Mouse (Mus musculus) midbrain, embryonic 14.5 days (tissue): ENCODE results near the gene Nek10. TPM values are rescaled to one million over a fixed set of nuclear protein-coding genes. Genes with fewer than 3 reads are reported as not detected.
"Not testable (repeated sequence)": the region's sequence is repeated elsewhere in the genome, so short reads cannot be mapped to it uniquely, and the experiment has no call there.

Experiments used
- ATAC-seq: fragments of 200-750 bp; cut with Nextera tagmentation; 2 replicates; pipeline ENCODE4 v1.8.0; 2017; ENCODE audit warnings: moderate number of reproducible peaks, moderate library complexity; ENCODE audit not compliant: low FRiP score, low TSS enrichment
- DNase-seq: peaks from one replicate; pipeline ENCODE4 v3.0.0-alpha.2; 2015
- H3K27ac ChIP-seq: fragments of 300-500 bp; sonication (generic); replicated peaks from 2 replicates; pipeline ENCODE4 v1.5.1; 2014; ENCODE audit warnings: mild to moderate bottlenecking, low read depth, low read length, moderate library complexity
- H3K27me3 ChIP-seq: fragments of 300-500 bp; sonication (generic); 2 replicates; pipeline ENCODE4 v1.6.1; 2014; ENCODE audit warnings: low read length, control low read depth, mixed read lengths; ENCODE audit not compliant: control insufficient read depth, insufficient read depth
- H3K36me3 ChIP-seq: fragments of 300-500 bp; sonication (generic); 2 replicates; pipeline ENCODE4 v1.6.1; 2014; ENCODE audit warnings: low read length, control low read depth; ENCODE audit not compliant: control insufficient read depth, insufficient read depth
- H3K4me1 ChIP-seq: fragments of 300-500 bp; sonication (generic); 2 replicates; pipeline ENCODE4 v1.6.1; 2014; ENCODE audit warnings: mild to moderate bottlenecking, antibody characterized with exemption, low read length, control low read depth; ENCODE audit not compliant: control insufficient read depth, insufficient read depth
- H3K4me2 ChIP-seq: fragments of 300-500 bp; sonication (generic); 2 replicates; pipeline ENCODE4 v1.6.1; 2014; ENCODE audit warnings: mild to moderate bottlenecking, low read length, moderate library complexity
- H3K4me3 ChIP-seq: fragments of 300-500 bp; sonication (generic); replicated peaks from 2 replicates; pipeline ENCODE4 v1.5.1; 2014; ENCODE audit warnings: low read depth, low read length
- H3K9ac ChIP-seq: fragments of 300-500 bp; sonication (generic); replicated peaks from 2 replicates; pipeline ENCODE4 v1.6.1; 2014; ENCODE audit warnings: mild to moderate bottlenecking, low read length, moderate library complexity
- H3K9me3 ChIP-seq: fragments of 300-500 bp; sonication (generic); 2 replicates; pipeline ENCODE4 v1.6.1; 2016; ENCODE audit warnings: low read length, control low read depth, mixed read lengths; ENCODE audit not compliant: control insufficient read depth
- WGBS: fragments of 180-500 bp; shearing (Covaris S2); extraction: QIAGEN DNeasy Blood & Tissue Kit; methylation state at CpG from one replicate; pipeline ENCODE4 v1.1.7; 2014; 5-methylcytosine and 5-hydroxymethylcytosine counted together
- polyA plus RNA-seq: library from polyadenylated mRNA; unstranded; fragments of >200 nt; fragmentation: Nextera tagmentation; extraction: Ambion mirVana; gene quantifications from 2 replicates; pipeline ENCODE4 v1.2.1, GENCODE M21; 2014

Gene Nek10
- polyA plus RNA-seq, 1 experiment from 2014 or later: 0.04 TPM

DNA sequence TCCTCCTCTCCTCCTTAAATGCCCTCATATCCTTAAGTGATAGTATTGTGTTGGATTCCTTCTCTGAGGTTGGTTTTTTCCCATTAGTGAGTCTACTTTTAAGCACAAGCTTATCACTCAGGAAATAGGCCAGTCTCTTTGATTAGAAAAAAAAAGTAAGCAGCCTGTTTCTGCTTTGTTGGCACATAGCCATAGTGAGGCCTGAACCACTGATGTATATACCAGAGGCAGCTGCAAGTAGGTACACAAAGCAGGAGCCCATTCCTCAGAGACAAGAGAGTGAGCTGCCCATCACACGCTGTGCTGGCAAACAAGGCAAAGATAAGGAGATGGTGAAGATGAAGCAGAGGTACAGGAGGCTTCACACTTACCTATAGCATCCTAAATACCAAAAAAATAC, 184.2 kb downstream of the Nek10 start:
- Histone ChIP-seq H3K4me2 (no peak overlapping the region), H3K27ac (no peak overlapping the region), H3K27me3 (no peaks in the 10 kb centered on the region), H3K9ac (no peak overlapping the region), H3K9me3 (no peaks in the 10 kb centered on the region), H3K4me3 (no peak overlapping the region), H3K36me3 (no peaks in the 10 kb centered on the region), H3K4me1 (no peaks in the 10 kb centered on the region)
- DNase-seq (no peak), ATAC-seq (no peak)
- 59% methylated on average over 1 of the region's 1 CpGs for WGBS

DNA sequence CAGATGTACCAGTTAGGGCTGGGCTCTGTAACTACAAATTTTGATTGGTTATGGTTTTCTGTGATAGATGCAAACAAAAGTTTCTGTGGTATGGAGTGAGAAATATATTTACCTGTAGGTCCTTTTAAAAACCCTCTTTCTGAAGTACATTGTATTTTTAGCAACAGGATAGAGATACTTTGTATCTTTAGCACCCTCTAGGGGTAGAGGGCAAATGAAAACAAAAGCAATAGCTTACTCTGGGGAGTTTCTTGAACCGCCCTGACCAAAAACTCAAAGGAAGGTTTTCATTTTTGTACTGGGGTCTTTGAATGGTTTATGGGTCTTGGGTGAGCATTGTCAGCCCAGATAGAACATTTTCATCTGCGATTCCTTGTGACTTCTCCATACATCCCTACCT, 188.4 kb downstream of the Nek10 start:
- WGBS: 90% methylated on average over 2 of the region's 2 CpGs
- no peak overlapping the region for H3K27ac ChIP-seq
- ATAC-seq (no peak), DNase-seq (no peak)
- no peak overlapping the region for H3K4me2 ChIP-seq
- H3K4me1 ChIP-seq: no peaks in the 10 kb centered on the region
- H3K36me3 ChIP-seq: no peaks in the 10 kb centered on the region
- no peak overlapping the region for H3K9ac ChIP-seq
- no peaks in the 10 kb centered on the region for H3K27me3 ChIP-seq
- H3K9me3 ChIP-seq: no peaks in the 10 kb centered on the region
- no peak overlapping the region for H3K4me3 ChIP-seq

DNA sequence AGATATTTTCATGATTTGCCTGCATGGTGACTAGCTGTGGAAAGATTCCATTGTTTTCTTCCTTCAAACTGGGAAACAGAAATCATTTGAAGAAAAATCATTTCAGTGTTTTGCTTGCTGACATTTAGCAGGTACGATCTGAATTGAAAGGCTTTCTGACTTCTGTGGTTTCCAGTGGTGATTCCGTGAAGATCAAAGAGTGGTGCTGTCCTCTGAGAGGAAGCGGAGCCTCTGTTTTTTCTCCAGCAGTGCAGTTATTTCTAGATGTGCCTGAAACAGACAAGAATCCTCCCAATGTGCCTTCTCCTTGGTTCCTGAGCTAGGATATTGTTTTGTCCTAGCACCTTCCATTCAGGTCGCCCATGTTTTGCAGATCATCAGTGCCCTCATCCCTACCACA, 208.2 kb downstream of the Nek10 start:
- H3K9ac ChIP-seq: no peak overlapping the region
- no peaks in the 10 kb centered on the region for H3K9me3 ChIP-seq
- no peak overlapping the region for H3K4me2 ChIP-seq
- DNase-seq (peak; percentile 23), ATAC-seq (no peak)
- no peak overlapping the region for H3K27ac ChIP-seq
- no peaks in the 10 kb centered on the region for H3K27me3 ChIP-seq
- 72% methylated on average over 4 of the region's 4 CpGs for WGBS
- H3K36me3 ChIP-seq: no peaks in the 10 kb centered on the region
- no peaks in the 10 kb centered on the region for H3K4me1 ChIP-seq
- no peak overlapping the region for H3K4me3 ChIP-seq

DNA sequence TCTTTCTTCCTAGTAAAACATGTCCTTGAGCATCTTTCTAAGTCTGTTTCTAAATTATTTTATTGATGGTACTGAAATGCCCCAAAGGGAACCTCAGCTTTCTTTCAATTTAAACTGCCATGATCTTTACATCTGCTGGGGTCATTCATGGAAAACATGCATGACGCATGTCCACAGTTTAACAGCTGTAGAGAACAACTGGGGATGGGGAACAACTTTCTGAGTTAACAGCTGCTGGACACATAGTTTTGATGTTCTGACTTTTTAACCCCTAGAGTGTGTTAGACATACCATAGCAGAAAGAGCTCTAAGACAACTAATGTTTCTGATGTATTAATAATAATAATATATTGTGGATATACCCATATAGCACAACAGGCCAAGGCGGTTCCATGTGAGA, 211.6 kb downstream of the Nek10 start:
- Histone ChIP-seq H3K4me2 (no peak overlapping the region), H3K27me3 (no peaks in the 10 kb centered on the region), H3K9me3 (no peaks in the 10 kb centered on the region), H3K4me1 (no peaks in the 10 kb centered on the region), H3K4me3 (no peak overlapping the region), H3K9ac (no peak overlapping the region), H3K36me3 (no peaks in the 10 kb centered on the region), H3K27ac (no peak overlapping the region)
- no peak for DNase-seq
- WGBS: 91% methylated on average over 2 of the region's 2 CpGs
- ATAC-seq: no peak

DNA sequence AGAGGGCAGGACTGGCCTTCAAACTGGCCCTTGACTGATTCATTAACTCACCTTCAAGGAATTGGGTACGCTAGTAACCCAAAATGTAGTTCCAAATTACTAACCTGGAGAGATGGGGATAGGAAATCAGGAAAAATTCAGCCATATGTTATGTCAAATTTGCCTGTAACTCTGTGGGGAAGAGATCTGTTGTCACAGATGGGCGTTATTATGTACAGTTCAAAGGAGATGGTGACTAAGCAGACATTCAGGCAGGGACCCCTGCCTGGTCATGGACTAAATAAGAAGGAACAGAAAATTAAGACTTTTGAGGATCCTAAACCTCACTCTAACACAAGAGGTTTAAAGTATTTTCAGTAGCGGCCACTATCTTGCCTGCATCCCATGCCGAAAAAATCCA, 227.4 kb downstream of the Nek10 start:
- not testable (repeated sequence) for H3K4me2 ChIP-seq, H3K27ac ChIP-seq, H3K4me3 ChIP-seq, H3K36me3 ChIP-seq, DNase-seq, H3K9me3 ChIP-seq, H3K27me3 ChIP-seq, H3K4me1 ChIP-seq, H3K9ac ChIP-seq, ATAC-seq
- 92% methylated on average over 4 of the region's 4 CpGs for WGBS

DNA sequence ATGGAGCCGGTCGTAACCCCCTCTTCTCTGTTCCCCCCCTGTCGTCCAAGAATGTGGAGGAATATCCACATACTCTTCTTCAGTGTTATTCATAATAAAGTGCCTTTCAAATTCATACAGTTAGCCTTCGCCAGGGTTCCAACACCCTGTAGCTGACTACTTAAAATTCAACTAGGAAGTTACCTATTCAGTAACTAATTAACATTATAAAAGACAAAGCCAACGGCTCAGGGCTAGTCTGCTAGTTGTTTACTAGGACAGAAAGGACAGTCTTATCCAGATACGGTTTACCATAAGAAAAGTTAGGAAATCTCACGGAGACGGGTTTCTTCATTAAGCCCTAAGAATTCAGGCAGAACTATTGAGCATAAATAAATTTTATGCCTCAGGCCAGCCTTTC, 231.4 kb downstream of the Nek10 start:
- H3K27me3 ChIP-seq, H3K4me1 ChIP-seq, H3K36me3 ChIP-seq, DNase-seq, H3K4me2 ChIP-seq, H3K9me3 ChIP-seq, H3K9ac ChIP-seq, ATAC-seq, H3K27ac ChIP-seq, H3K4me3 ChIP-seq: not testable (repeated sequence)
- WGBS: 73% methylated on average over 8 of the region's 8 CpGs

DNA sequence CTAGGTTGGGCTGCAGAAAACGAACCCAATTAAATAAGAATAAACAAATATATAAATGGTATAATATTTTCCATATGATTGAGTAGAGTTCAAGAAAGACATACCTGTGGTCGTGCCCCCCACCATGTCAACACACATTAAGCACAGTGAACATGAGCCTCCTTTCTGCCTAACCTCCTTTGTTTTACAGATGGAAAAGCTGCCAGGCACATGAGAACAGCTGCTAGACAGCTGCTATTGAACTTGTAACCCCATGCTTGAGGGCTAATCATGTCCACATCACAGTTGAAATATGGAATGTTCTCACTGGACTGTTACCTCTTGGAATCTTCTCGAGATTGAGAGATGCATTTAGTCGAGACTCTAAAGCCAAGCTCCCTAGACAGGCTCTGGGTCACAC, 245.0 kb downstream of the Nek10 start:
- Histone ChIP-seq H3K4me3 (no peak overlapping the region), H3K36me3 (no peaks in the 10 kb centered on the region), H3K4me1 (no peaks in the 10 kb centered on the region), H3K27ac (no peak overlapping the region), H3K4me2 (no peak overlapping the region), H3K27me3 (no peaks in the 10 kb centered on the region), H3K9ac (no peak overlapping the region), H3K9me3 (no peaks in the 10 kb centered on the region)
- DNase-seq (no peak), ATAC-seq (no peak)
- 79% methylated on average over 4 of the region's 4 CpGs for WGBS

DNA sequence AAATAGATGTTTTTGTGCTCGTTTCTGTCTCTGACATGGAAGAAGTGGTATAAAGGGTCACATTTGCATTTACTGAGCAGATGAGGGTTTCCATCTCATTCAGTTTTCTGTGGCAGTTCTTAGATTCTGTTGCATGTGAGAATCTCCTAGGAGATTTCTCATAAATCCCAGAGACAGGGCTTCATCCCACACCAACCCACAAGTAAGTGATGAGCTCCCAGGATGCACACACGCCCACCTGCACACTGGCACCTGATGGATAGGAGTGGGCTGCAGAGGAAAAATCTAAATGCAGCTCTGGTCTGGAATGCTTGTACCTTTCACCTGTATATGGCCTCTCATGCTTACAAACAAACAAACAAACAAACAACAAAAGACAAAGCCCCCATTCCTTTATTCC, 258.3 kb downstream of the Nek10 start:
- H3K4me1 ChIP-seq: no peaks in the 10 kb centered on the region
- ATAC-seq (no peak), DNase-seq (no peak)
- 86% methylated on average over 2 of the region's 2 CpGs for WGBS
- H3K27me3 ChIP-seq: no peaks in the 10 kb centered on the region
- no peaks in the 10 kb centered on the region for H3K9me3 ChIP-seq
- no peak overlapping the region for H3K27ac ChIP-seq
- no peak overlapping the region for H3K4me3 ChIP-seq
- H3K4me2 ChIP-seq: no peak overlapping the region
- H3K9ac ChIP-seq: no peak overlapping the region
- no peaks in the 10 kb centered on the region for H3K36me3 ChIP-seq
